ENCODE assay signal across 17 mouse cellular contexts in genomic region chr10:70455886-70456305, GRCm38 (mm10). TPM values are rescaled to one million over a fixed set of nuclear protein-coding genes. Genes with fewer than 3 reads are reported as not detected.
DNase-seq lines count a peak whose midpoint lies in the region.
"Had no signal": no experiment of that assay in that cellular context is flagged by ENCODE, and none has a peak within 500 bp of the region (broad histone marks: within the 10 kb centered on the region; RNA-seq: fewer than 3 reads in every experiment).

No protein-coding gene starts in this region.

- no peak overlapping the region for H3K27ac ChIP-seq in midbrain, embryonic 10.5 days (replicated peaks)
- H3K27ac ChIP-seq: embryonic facial prominence, embryonic 13.5 days; hindbrain, embryonic 14.5 days; kidney, postnatal 0 days; limb, embryonic 15.5 days; neural tube, embryonic 12.5 days had no signal

- peak; percentile 33 for DNase-seq in cerebellum, adult 9-10 months
- no peak for DNase-seq in cerebellum, adult 8-10 months
- DNase-seq in left cerebral cortex, adult 11 months (ENCODE audit: low spot score), result peak; percentile 44
- no peak for DNase-seq in left cerebral cortex, postnatal 10 days (ENCODE audit: extremely low spot score in 1 of 2, low spot score in 2 of 2)
- DNase-seq in brain, adult 2 months (ENCODE audit: low read depth, low spot score), result peak; percentile 87
- DNase-seq in left cerebral cortex, adult 9 months (ENCODE audit: low spot score in 2 of 2), result peak; percentile 52 to 77
- DNase-seq in neural tube, embryonic 10.5 days (ENCODE audit: extremely low spot score, low spot score), result no peak
- DNase-seq in midbrain, embryonic 10.5 days (ENCODE audit: low spot score), result no peak
- DNase-seq: heart, postnatal 14 days; thymus, adult 2 months had no signal

- peaks cover 63% of the 10 kb centered on the region for H3K36me3 ChIP-seq in midbrain, embryonic 10.5 days
- H3K36me3 ChIP-seq: G1E had no signal

- H3K4me1 ChIP-seq in midbrain, embryonic 10.5 days, result no peaks in the 10 kb centered on the region
- H3K4me1 ChIP-seq: embryonic facial prominence, embryonic 13.5 days; limb, embryonic 15.5 days; neural tube, embryonic 12.5 days had no signal

- H3K4me3 ChIP-seq in midbrain, embryonic 10.5 days, result no peak overlapping the region
- H3K4me3 ChIP-seq: embryonic facial prominence, embryonic 13.5 days; limb, embryonic 15.5 days; neural tube, embryonic 12.5 days had no signal

- no peaks in the 10 kb centered on the region for H3K27me3 ChIP-seq in midbrain, embryonic 10.5 days (ENCODE audit: low read depth, poor library complexity, severe bottlenecking)
- H3K27me3 ChIP-seq: embryonic facial prominence, embryonic 13.5 days; limb, embryonic 15.5 days; neural tube, embryonic 12.5 days had no signal

- H3K9me3 ChIP-seq in midbrain, embryonic 10.5 days (replicated peaks), result peaks cover 3% of the 10 kb centered on the region; the same call in 1 of the 2 replicates
- H3K9me3 ChIP-seq: limb, embryonic 15.5 days; neural tube, embryonic 12.5 days had no signal

- intact Hi-C loops in left cerebral cortex, postnatal 10 days (cut with DNase I), result no loop called here

- WGBS in midbrain, embryonic 10.5 days, result 96% methylated on average over 8 of the region's 8 CpGs

RNA-seq across cellular contexts. Expression of gene Fam13c, which starts 15.6 kb away (rescaled TPM):
- total RNA-seq in left cerebral cortex, postnatal 10 days (2021), result 10 to 100 TPM; 39.1 to 39.9 TPM
- 13.3 and 16.5 TPM in 2 replicates for polyA plus RNA-seq in midbrain, embryonic 10.5 days (2016; fragmentation: Nextera tagmentation; extraction: Ambion mirVana)
- polyA plus RNA-seq: CD4-positive, CD25-positive, alpha-beta regulatory T cell, adult 4 months; G1E had no signal

Comparison
In these comparisons a context has a peak if more than half of its experiments do, and no peak if none do; other contexts are left out.
1. DNase-seq: peak in cerebellum, adult 9-10 months (single experiment), left cerebral cortex, adult 11 months (single experiment), brain, adult 2 months (single experiment) and left cerebral cortex, adult 9 months (2 of 2); none in cerebellum, adult 8-10 months (single experiment), left cerebral cortex, postnatal 10 days (0 of 2), neural tube, embryonic 10.5 days (single experiment) and midbrain, embryonic 10.5 days (single experiment).